Mouse (Mus musculus) stomach, postnatal 0 days (tissue): Measurements from ENCODE around the gene Fcf1. TPM values are rescaled to one million over a fixed set of nuclear protein-coding genes. Genes with fewer than 3 reads are reported as not detected.

ENCODE experiments used
- ATAC-seq: fragments of 200-750 bp; cut with Nextera tagmentation; 2 replicates; pipeline ENCODE4 v1.8.0; 2017; ENCODE audit not compliant: low FRiP score, low TSS enrichment
- DNase-seq: peaks from one replicate; pipeline ENCODE4 v3.0.0-alpha.2; 2016; ENCODE audit warnings: low spot score
- H3K27ac ChIP-seq: fragments of 300-500 bp; sonication (generic); replicated peaks from 2 replicates; pipeline ENCODE4 v1.5.1; 2014; ENCODE audit warnings: mild to moderate bottlenecking, control low read depth
- H3K27me3 ChIP-seq: fragments of 300-500 bp; sonication (generic); 2 replicates; pipeline ENCODE4 v1.6.1; 2014; ENCODE audit warnings: low read length; ENCODE audit not compliant: control insufficient read depth, insufficient read depth
- H3K36me3 ChIP-seq: fragments of 300-500 bp; sonication (generic); 2 replicates; pipeline ENCODE4 v1.6.1; 2014; ENCODE audit warnings: low read length, mixed read lengths; ENCODE audit not compliant: control insufficient read depth, insufficient read depth
- H3K4me1 ChIP-seq: fragments of 300-500 bp; sonication (generic); replicated peaks from 2 replicates; pipeline ENCODE4 v1.6.1; 2014; ENCODE audit warnings: antibody characterized with exemption; ENCODE audit not compliant: control insufficient read depth, insufficient read depth
- H3K4me2 ChIP-seq: fragments of 300-500 bp; sonication (generic); replicated peaks from 2 replicates; pipeline ENCODE4 v1.6.1; 2014; ENCODE audit warnings: low read depth, mild to moderate bottlenecking, control low read depth, moderate library complexity
- H3K4me3 ChIP-seq: fragments of 300-500 bp; sonication (generic); 2 replicates; pipeline ENCODE4 v1.5.1; 2014; ENCODE audit warnings: low read depth, low read length, control low read depth
- H3K9ac ChIP-seq: fragments of 300-500 bp; sonication (generic); 2 replicates; pipeline ENCODE4 v1.6.1; 2014; ENCODE audit warnings: mild to moderate bottlenecking, low read length, control low read depth, mixed read lengths
- H3K9me3 ChIP-seq: fragments of 300-500 bp; sonication (generic); 2 replicates; pipeline ENCODE4 v1.6.1; 2016; ENCODE audit warnings: low read length; ENCODE audit not compliant: control insufficient read depth
- CTCF ChIP-seq: IDR thresholded peaks from 2 replicates; pipeline ENCODE4 v1.5.1; 2016; ENCODE audit warnings: antibody characterized with exemption, low read depth, mild to moderate bottlenecking, moderate library complexity
- EP300 ChIP-seq: optimal IDR thresholded peaks from 2 replicates; pipeline ENCODE3; 2016; ENCODE audit warnings: antibody characterized with exemption
- WGBS: fragments of 180-500 bp; shearing (Covaris S2); extraction: QIAGEN DNeasy Blood & Tissue Kit; methylation state at CpG from one replicate; pipeline ENCODE4 v1.1.7; 2014; 5-methylcytosine and 5-hydroxymethylcytosine counted together
- polyA plus RNA-seq: library from polyadenylated mRNA; unstranded; fragments of >200 nt; fragmentation: Nextera tagmentation; extraction: Ambion mirVana; gene quantifications from 2 replicates; pipeline ENCODE4 v1.2.1, GENCODE M21; 2015

Fcf1 gene
- polyA plus RNA-seq, 1 experiment from 2014 or later, result 99.2 TPM

- 81% methylated on average over 9 of the region's 9 CpGs for WGBS
- ATAC-seq, result no peak
- H3K9ac ChIP-seq, result no peak overlapping the region
Measured at GRCm38 (mm10) chr12:84944813-84945553, 25.7 kb upstream of the Fcf1 start.

GRCm38 (mm10) chr12:84947894-84948583, 22.7 kb upstream of the Fcf1 start:
- 0 out of 2 replicates have a peak, but pooled peaks cover 2% of the 10 kb centered on the region for H3K4me1 ChIP-seq
- H3K27me3 ChIP-seq, result no peaks in the 10 kb centered on the region
- H3K9me3 ChIP-seq, result no peaks in the 10 kb centered on the region
- DNase-seq (no peak), ATAC-seq (no peak)
- H3K4me3 ChIP-seq, result no peak overlapping the region
- WGBS, result 72% methylated on average over 2 of the region's 2 CpGs
- TF ChIP-seq CTCF, result no peak
- H3K27ac ChIP-seq, result no peak overlapping the region
- H3K4me2 ChIP-seq, result no peak overlapping the region
- H3K9ac ChIP-seq, result no peak overlapping the region
- H3K36me3 ChIP-seq, result no peaks in the 10 kb centered on the region; the same call in 1 of the 2 replicates

More at GRCm38 (mm10) chr12:84944813-84945553, 25.7 kb upstream of the Fcf1 start:
- Histone ChIP-seq H3K4me1 (no peaks in the 10 kb centered on the region), H3K4me2 (no peak overlapping the region), H3K27ac (no peak overlapping the region), H3K9me3 (no peaks in the 10 kb centered on the region), H3K27me3 (no peaks in the 10 kb centered on the region), H3K36me3 (no peaks in the 10 kb centered on the region; the same call in 1 of the 2 replicates), H3K4me3 (no peak overlapping the region)
- TF ChIP-seq EP300, result no peak
- TF ChIP-seq CTCF, result no peak
- DNase-seq, result no peak

GRCm38 (mm10) chr12:84948584-84949285, 22.0 kb upstream of the Fcf1 start:
- Histone ChIP-seq H3K9ac (no peak overlapping the region), H3K4me1 (0 out of 2 replicates have a peak, but pooled peaks cover 2% of the 10 kb centered on the region), H3K27ac (no peak overlapping the region), H3K9me3 (no peaks in the 10 kb centered on the region), H3K4me2 (no peak overlapping the region), H3K27me3 (no peaks in the 10 kb centered on the region), H3K36me3 (no peaks in the 10 kb centered on the region; the same call in 1 of the 2 replicates), H3K4me3 (no peak overlapping the region)
- ATAC-seq, result no peak
- DNase-seq, result no peak
- TF ChIP-seq CTCF (no peak), EP300 (no peak)
- 90% methylated on average over 6 of the region's 6 CpGs for WGBS

GRCm38 (mm10) chr12:84950763-84951162, 19.9 kb upstream of the Fcf1 start:
- ATAC-seq (peak; percentile 79), DNase-seq (peak; percentile 83)
- Histone ChIP-seq H3K27me3 (no peaks in the 10 kb centered on the region), H3K36me3 (no peaks in the 10 kb centered on the region; the same call in 1 of the 2 replicates), H3K4me3 (no peak overlapping the region), H3K4me2 (no peak overlapping the region), H3K4me1 (0 out of 2 replicates have a peak, but pooled peaks cover 2% of the 10 kb centered on the region), H3K27ac (no peak overlapping the region), H3K9ac (no peak overlapping the region), H3K9me3 (no peaks in the 10 kb centered on the region)
- 52% methylated on average over 6 of the region's 6 CpGs for WGBS
- TF ChIP-seq CTCF, result no peak
- TF ChIP-seq EP300, result no peak

GRCm38 (mm10) chr12:84951531-84951930, 19.2 kb upstream of the Fcf1 start:
- Histone ChIP-seq H3K4me1 (0 out of 2 replicates have a peak, but pooled peaks cover 2% of the 10 kb centered on the region), H3K36me3 (no peaks in the 10 kb centered on the region; the same call in 1 of the 2 replicates), H3K27me3 (no peaks in the 10 kb centered on the region), H3K4me3 (no peak overlapping the region), H3K27ac (no peak overlapping the region), H3K9me3 (no peaks in the 10 kb centered on the region), H3K4me2 (no peak overlapping the region), H3K9ac (no peak overlapping the region)
- WGBS, result 55% methylated on average over 8 of the region's 8 CpGs
- no peak for TF ChIP-seq CTCF
- TF ChIP-seq EP300, result no peak
- ATAC-seq (no peak), DNase-seq (no peak)
